Mouse (Mus musculus): ENCODE results near the gene Tldc2. TPM values are rescaled to one million over a fixed set of nuclear protein-coding genes. Genes with fewer than 3 reads are reported as not detected.

Gene Tldc2
- polyA plus RNA-seq, 1 experiment from 2014 or later, result not detected

DNA sequence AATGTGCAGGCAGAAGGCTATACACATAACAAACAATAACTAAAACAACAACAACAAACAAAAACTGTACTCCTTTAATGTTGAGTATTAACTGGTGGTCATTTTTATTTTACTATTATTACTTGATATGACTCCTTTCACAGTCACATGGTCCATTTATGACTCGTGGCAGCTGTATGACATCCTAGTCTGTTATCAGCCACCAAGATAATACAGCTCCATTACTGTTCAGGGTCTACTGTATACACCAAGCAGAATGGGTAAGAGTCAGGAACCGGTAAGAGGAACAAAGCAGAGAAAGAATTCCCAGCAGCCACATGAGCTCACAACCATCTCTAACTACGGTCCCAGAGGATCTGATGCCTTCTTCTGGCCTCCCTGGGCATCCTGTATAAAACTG, 38.4 kb downstream of the Tldc2 start:
- Histone ChIP-seq H3K27me3 (ENCODE audit: control insufficient read depth, insufficient read depth, low read length) (no peaks in the 10 kb centered on the region), H3K4me1 (ENCODE audit: control insufficient read depth, insufficient read depth, low read length) (no peaks in the 10 kb centered on the region), H3K4me3 (ENCODE audit: low read depth, low read length) (no peak overlapping the region), H3K36me3 (replicated peaks; ENCODE audit: control insufficient read depth, insufficient read depth, low read depth, low read length) (peaks cover 2% of the 10 kb centered on the region; the same call in 1 of the 2 replicates), H3K9ac (replicated peaks; ENCODE audit: low read length) (no peak overlapping the region), H3K4me2 (ENCODE audit: low read depth, low read length) (no peak overlapping the region), H3K27ac (replicated peaks; ENCODE audit: low read depth, low read length) (no peak overlapping the region), H3K9me3 (replicated peaks; ENCODE audit: control insufficient read depth, low read length) (no peaks in the 10 kb centered on the region)
- WGBS, result 90% methylated on average over 3 of the region's 3 CpGs
- no peak for DNase-seq (ENCODE audit: low spot score)
- no peak for ATAC-seq (replicated peaks; ENCODE audit: insufficient number of reproducible peaks, low FRiP score, low TSS enrichment, low read depth)

DNA sequence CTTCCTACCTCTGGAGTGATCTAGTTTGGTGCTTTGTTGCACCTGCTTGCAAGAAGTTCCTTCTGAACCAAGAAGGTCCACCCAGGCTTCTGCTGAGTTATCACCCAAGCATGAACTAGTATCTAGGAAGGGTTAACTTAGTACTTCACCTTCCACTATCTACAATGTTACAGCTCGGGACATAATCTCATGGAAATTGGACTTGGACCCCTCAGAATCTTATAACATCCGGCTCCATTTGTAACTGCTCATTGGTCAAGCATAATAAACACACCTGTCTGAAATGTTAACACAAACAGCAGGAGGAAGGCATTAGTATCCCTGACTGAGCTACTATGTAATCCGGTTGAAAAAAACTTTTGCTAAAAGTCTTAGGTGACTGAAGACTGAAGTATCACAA, 40.5 kb downstream of the Tldc2 start:
- Histone ChIP-seq H3K36me3 (replicated peaks; ENCODE audit: control insufficient read depth, insufficient read depth, low read depth, low read length) (no peaks in the 10 kb centered on the region; the same call in 1 of the 2 replicates), H3K9ac (replicated peaks; ENCODE audit: low read length) (no peak overlapping the region), H3K27me3 (ENCODE audit: control insufficient read depth, insufficient read depth, low read length) (no peaks in the 10 kb centered on the region), H3K4me3 (ENCODE audit: low read depth, low read length) (no peak overlapping the region), H3K9me3 (replicated peaks; ENCODE audit: control insufficient read depth, low read length) (no peaks in the 10 kb centered on the region), H3K4me2 (ENCODE audit: low read depth, low read length) (no peak overlapping the region), H3K4me1 (ENCODE audit: control insufficient read depth, insufficient read depth, low read length) (no peaks in the 10 kb centered on the region), H3K27ac (replicated peaks; ENCODE audit: low read depth, low read length) (no peak overlapping the region)
- 87% methylated on average over 3 of the region's 3 CpGs for WGBS
- DNase-seq (ENCODE audit: low spot score), result no peak
- no peak for ATAC-seq (replicated peaks; ENCODE audit: insufficient number of reproducible peaks, low FRiP score, low TSS enrichment, low read depth)

DNA sequence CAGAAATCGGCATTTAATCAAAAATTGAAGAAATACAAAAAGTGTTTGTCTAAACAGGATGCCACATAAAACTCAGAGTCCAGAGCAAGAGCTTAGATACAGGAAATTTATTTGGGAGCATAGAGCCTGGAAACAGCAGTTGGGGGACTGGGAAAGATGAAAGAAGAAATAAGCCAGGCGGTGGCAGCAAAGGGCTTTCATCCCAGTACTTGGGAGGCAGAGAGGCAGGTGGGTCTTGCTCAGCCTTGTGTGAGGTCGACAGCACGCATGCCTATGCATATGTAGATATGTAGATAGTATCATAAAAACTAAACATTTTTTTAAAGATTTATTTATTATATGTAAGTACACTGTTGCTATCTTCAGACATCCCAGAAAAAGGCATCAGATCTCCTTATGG, 41.2 kb downstream of the Tldc2 start:
- H3K9ac ChIP-seq (replicated peaks; ENCODE audit: low read length), result no peak overlapping the region
- no peak overlapping the region for H3K4me2 ChIP-seq (ENCODE audit: low read depth, low read length)
- no peaks in the 10 kb centered on the region for H3K27me3 ChIP-seq (ENCODE audit: control insufficient read depth, insufficient read depth, low read length)
- H3K27ac ChIP-seq (replicated peaks; ENCODE audit: low read depth, low read length), result no peak overlapping the region
- 67% methylated on average over 4 of the region's 4 CpGs for WGBS
- no peaks in the 10 kb centered on the region for H3K4me1 ChIP-seq (ENCODE audit: control insufficient read depth, insufficient read depth, low read length)
- no peak for ATAC-seq (replicated peaks; ENCODE audit: insufficient number of reproducible peaks, low FRiP score, low TSS enrichment, low read depth)
- H3K9me3 ChIP-seq (replicated peaks; ENCODE audit: control insufficient read depth, low read length), result no peaks in the 10 kb centered on the region
- no peak overlapping the region for H3K4me3 ChIP-seq (ENCODE audit: low read depth, low read length)
- peak; percentile 23 for DNase-seq (ENCODE audit: low spot score)
- no peaks in the 10 kb centered on the region; the same call in 1 of the 2 replicates for H3K36me3 ChIP-seq (replicated peaks; ENCODE audit: control insufficient read depth, insufficient read depth, low read depth, low read length)

DNA sequence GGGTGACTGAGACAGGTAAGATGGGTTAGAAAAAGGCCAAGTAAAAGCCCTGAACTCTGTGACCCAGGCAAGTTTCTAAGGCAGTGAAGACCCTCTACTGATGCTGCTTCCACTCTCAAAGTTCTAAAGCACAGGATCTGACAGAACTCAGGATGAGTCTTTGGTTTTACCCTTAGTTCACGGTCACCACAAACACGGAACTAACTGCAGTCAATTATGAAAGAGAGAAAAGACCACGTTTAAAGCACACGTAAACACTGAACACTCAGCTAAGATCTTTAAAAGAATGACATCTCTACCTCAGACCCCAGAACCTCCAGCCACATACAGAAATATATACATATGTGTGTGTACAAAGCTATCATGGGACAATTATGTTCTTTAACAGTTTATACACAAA, 42.2 kb downstream of the Tldc2 start:
- DNase-seq (ENCODE audit: low spot score) (no peak), ATAC-seq (replicated peaks; ENCODE audit: insufficient number of reproducible peaks, low FRiP score, low TSS enrichment, low read depth) (no peak)
- WGBS, result 90% methylated on average over 4 of the region's 4 CpGs
- Histone ChIP-seq H3K4me1 (ENCODE audit: control insufficient read depth, insufficient read depth, low read length) (no peaks in the 10 kb centered on the region), H3K27ac (replicated peaks; ENCODE audit: low read depth, low read length) (no peak overlapping the region), H3K4me3 (ENCODE audit: low read depth, low read length) (no peak overlapping the region), H3K4me2 (ENCODE audit: low read depth, low read length) (no peak overlapping the region), H3K9me3 (replicated peaks; ENCODE audit: control insufficient read depth, low read length) (no peaks in the 10 kb centered on the region), H3K9ac (replicated peaks; ENCODE audit: low read length) (no peak overlapping the region), H3K36me3 (replicated peaks; ENCODE audit: control insufficient read depth, insufficient read depth, low read depth, low read length) (no peaks in the 10 kb centered on the region), H3K27me3 (ENCODE audit: control insufficient read depth, insufficient read depth, low read length) (no peaks in the 10 kb centered on the region)

DNA sequence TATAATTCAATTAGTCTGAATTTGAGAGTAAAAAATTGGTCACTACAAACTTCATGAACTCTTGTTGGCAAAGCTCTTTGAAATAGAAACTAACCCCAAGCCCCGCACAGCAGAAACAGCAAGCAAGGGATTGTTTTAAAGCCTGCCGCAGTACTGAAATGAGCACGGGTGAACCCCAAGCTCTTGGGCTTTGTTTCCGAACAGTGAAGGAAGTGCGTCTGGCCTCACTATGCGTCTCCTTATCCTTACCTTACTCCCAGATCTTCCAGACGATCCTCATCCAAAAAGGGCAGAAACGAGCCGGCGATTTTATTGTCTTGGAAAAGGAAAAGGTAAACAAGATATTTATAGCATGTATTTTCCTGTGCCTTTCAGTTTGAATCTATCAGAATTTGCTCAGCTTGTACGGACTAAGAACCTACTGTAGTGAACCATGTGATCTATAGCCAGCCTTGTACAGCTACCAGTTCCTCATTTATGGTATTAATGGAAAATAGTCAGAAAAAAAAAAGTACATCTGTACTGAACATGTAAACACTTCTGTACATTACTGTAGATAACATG, 42.8 kb downstream of the Tldc2 start:
- Histone ChIP-seq H3K4me3 (ENCODE audit: low read depth, low read length) (no peak overlapping the region), H3K9me3 (replicated peaks; ENCODE audit: control insufficient read depth, low read length) (no peaks in the 10 kb centered on the region), H3K27ac (replicated peaks; ENCODE audit: low read depth, low read length) (no peak overlapping the region), H3K36me3 (replicated peaks; ENCODE audit: control insufficient read depth, insufficient read depth, low read depth, low read length) (no peaks in the 10 kb centered on the region), H3K4me2 (ENCODE audit: low read depth, low read length) (no peak overlapping the region), H3K9ac (replicated peaks; ENCODE audit: low read length) (no peak overlapping the region), H3K4me1 (ENCODE audit: control insufficient read depth, insufficient read depth, low read length) (no peaks in the 10 kb centered on the region), H3K27me3 (ENCODE audit: control insufficient read depth, insufficient read depth, low read length) (no peaks in the 10 kb centered on the region)
- DNase-seq (ENCODE audit: low spot score) (no peak), ATAC-seq (replicated peaks; ENCODE audit: insufficient number of reproducible peaks, low FRiP score, low TSS enrichment, low read depth) (no peak)
- WGBS, result 82% methylated on average over 11 of the region's 11 CpGs

DNA sequence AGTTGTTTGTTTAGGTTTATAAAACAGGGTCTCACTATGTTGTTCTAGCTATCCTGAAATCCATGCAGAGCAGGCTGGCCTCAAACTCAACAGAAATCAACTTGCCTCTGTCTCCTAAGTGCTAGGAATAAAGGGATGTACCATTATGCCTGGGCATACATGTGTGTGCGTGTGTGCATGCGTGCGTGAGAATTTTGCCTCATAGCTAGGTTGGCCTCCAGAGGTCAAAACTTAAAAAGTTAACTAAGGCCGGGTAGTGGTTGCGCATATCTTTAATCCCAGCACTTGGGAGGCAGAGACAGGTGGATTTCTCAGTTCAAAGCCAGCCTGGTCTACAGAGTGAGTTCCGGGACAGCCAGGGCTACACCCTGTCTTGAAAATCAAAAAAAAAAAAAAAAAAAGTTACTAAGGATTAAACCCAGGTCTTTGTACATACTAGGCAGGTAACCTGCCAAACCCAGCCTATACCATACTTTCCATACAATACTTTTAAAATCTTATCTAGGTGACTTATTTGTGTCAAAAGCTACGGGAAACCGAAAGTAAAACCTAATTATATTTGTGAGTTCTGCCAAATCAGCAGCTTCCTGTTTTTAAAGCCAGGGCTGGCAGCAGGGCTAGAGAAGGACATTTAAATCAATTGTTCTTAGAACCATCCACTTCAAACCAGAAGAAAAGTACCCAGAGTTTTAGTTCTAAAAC, 44.1 kb downstream of the Tldc2 start:
- H3K9me3 ChIP-seq (replicated peaks; ENCODE audit: control insufficient read depth, low read length), result no peaks in the 10 kb centered on the region
- H3K9ac ChIP-seq (replicated peaks; ENCODE audit: low read length), result no peak overlapping the region
- H3K4me1 ChIP-seq (ENCODE audit: control insufficient read depth, insufficient read depth, low read length), result no peaks in the 10 kb centered on the region
- H3K27me3 ChIP-seq (ENCODE audit: control insufficient read depth, insufficient read depth, low read length), result no peaks in the 10 kb centered on the region
- no peak overlapping the region for H3K27ac ChIP-seq (replicated peaks; ENCODE audit: low read depth, low read length)
- WGBS, result 86% methylated on average over 8 of the region's 8 CpGs
- no peaks in the 10 kb centered on the region for H3K36me3 ChIP-seq (replicated peaks; ENCODE audit: control insufficient read depth, insufficient read depth, low read depth, low read length)
- DNase-seq (ENCODE audit: low spot score), result no peak
- no peak overlapping the region for H3K4me2 ChIP-seq (ENCODE audit: low read depth, low read length)
- H3K4me3 ChIP-seq (ENCODE audit: low read depth, low read length), result no peak overlapping the region
- ATAC-seq (replicated peaks; ENCODE audit: insufficient number of reproducible peaks, low FRiP score, low TSS enrichment, low read depth), result no peak

DNA sequence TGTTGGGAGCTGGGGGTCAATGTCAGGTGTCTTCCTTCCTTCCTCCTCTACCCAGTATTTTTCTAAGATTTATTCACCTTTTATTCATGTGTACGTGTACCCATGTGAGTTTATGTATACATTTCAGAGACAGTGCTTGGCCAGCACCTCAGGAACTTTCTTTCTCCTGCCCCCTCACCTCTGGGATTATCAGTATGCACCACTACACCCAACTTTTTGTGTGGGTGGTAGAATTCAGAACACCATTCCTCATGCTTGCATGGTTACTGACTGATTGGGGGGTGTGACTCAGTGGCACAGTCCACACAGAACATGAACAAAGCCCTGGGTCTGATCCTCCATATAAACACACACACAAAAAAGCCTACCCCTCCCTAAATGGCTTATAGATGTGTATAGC, 45.2 kb downstream of the Tldc2 start:
- Histone ChIP-seq H3K4me3 (ENCODE audit: low read depth, low read length) (no peak overlapping the region), H3K9ac (replicated peaks; ENCODE audit: low read length) (no peak overlapping the region), H3K36me3 (replicated peaks; ENCODE audit: control insufficient read depth, insufficient read depth, low read depth, low read length) (no peaks in the 10 kb centered on the region), H3K9me3 (replicated peaks; ENCODE audit: control insufficient read depth, low read length) (no peaks in the 10 kb centered on the region), H3K4me2 (ENCODE audit: low read depth, low read length) (no peak overlapping the region), H3K27me3 (ENCODE audit: control insufficient read depth, insufficient read depth, low read length) (no peaks in the 10 kb centered on the region), H3K4me1 (ENCODE audit: control insufficient read depth, insufficient read depth, low read length) (no peaks in the 10 kb centered on the region), H3K27ac (replicated peaks; ENCODE audit: low read depth, low read length) (no peak overlapping the region)
- WGBS, result 95% methylated on average over 1 of the region's 1 CpGs
- DNase-seq (ENCODE audit: low spot score) (no peak), ATAC-seq (replicated peaks; ENCODE audit: insufficient number of reproducible peaks, low FRiP score, low TSS enrichment, low read depth) (no peak)

DNA sequence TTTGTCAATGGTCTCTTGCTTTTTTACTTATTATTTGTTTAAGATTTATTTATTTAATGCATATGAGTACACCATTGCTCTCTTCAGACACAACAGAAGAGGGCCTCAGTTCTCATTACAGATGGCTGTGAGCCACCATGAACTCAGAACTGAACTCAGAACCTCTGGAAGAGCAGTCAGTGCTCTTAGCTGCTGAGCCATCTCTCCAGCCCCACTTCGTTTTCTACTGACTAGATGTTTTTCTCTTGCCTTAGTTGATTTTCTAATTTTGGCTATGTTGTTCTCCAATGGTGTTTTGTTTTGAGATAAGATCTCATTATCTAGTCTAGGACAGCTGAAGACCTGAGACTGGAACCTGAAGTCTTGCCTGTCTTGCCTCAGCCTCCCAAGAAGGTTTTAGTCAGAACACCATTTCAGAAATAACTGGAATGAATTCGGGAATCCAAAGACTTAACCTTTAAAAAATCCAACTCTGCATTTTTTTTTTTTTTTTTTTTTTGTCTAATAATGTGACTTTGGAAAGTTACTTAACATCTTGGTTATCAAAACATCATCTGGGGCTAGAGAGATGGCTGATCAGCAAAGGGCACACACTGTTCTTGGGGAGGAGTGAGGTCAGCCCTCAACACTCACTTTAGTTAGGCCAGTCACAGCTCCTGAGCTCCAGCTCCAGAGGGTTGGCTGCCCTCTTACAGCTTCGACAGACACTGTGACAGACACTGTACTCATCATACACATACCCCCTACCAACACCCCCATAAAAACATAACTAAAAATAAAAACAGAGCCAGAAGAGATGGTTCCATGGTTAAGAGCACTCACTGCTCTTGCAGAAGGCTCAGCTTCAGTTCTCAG, 46.1 kb downstream of the Tldc2 start:
- ATAC-seq (replicated peaks; ENCODE audit: insufficient number of reproducible peaks, low FRiP score, low TSS enrichment, low read depth), result no peak
- WGBS, result 83% methylated on average over 3 of the region's 3 CpGs
- no peak overlapping the region for H3K27ac ChIP-seq (replicated peaks; ENCODE audit: low read depth, low read length)

More for the DNA sequence above, 46.1 kb downstream of the Tldc2 start:
- Histone ChIP-seq H3K36me3 (replicated peaks; ENCODE audit: control insufficient read depth, insufficient read depth, low read depth, low read length) (no peaks in the 10 kb centered on the region), H3K4me3 (ENCODE audit: low read depth, low read length) (no peak overlapping the region), H3K27me3 (ENCODE audit: control insufficient read depth, insufficient read depth, low read length) (no peaks in the 10 kb centered on the region), H3K4me2 (ENCODE audit: low read depth, low read length) (no peak overlapping the region), H3K4me1 (ENCODE audit: control insufficient read depth, insufficient read depth, low read length) (no peaks in the 10 kb centered on the region), H3K9me3 (replicated peaks; ENCODE audit: control insufficient read depth, low read length) (no peaks in the 10 kb centered on the region), H3K9ac (replicated peaks; ENCODE audit: low read length) (no peak overlapping the region)
- no peak for DNase-seq (ENCODE audit: low spot score)

Data from embryonic facial prominence, embryonic 11.5 days (tissue).